Mouse (Mus musculus) lung, adult 2 months (tissue): ENCODE data around the gene Ogg1. TPM values are rescaled to one million over a fixed set of nuclear protein-coding genes. Genes with fewer than 3 reads are reported as not detected.

ENCODE experiments used
- DNase-seq: peaks from one replicate; pipeline ENCODE4 v3.0.0; 2022
- H3K4me1 ChIP-seq: fragments of 200-500 bp; 2 replicates; pipeline ENCODE4 v1.6.1; 2011; ENCODE audit warnings: low read length; ENCODE audit not compliant: control insufficient read depth, insufficient read depth
- H3K4me3 ChIP-seq: fragments of 200-500 bp; replicated peaks from 2 replicates; pipeline ENCODE3; 2011; ENCODE audit warnings: low read depth, mild to moderate bottlenecking, control low read depth, low read length; ENCODE audit errors: extremely low read depth
- CTCF ChIP-seq: fragments of 200-500 bp; IDR thresholded peaks from 2 replicates; pipeline ENCODE4 v1.5.1; 2011; ENCODE audit warnings: mild to moderate bottlenecking, low read length, control low read depth; ENCODE audit not compliant: insufficient read depth
- POLR2A ChIP-seq: fragments of 200-500 bp; IDR thresholded peaks from 2 replicates; pipeline ENCODE4 v1.6.1; 2011; ENCODE audit warnings: low read depth, mild to moderate bottlenecking, control low read depth, low read length, borderline replicate concordance; ENCODE audit errors: extremely low read depth
- WGBS: fragments of 180-500 bp; shearing (Covaris S2); methylation state at CpG from one replicate; pipeline ENCODE4 v1.1.7; 2018; 5-methylcytosine and 5-hydroxymethylcytosine counted together
- polyA plus RNA-seq: library from polyadenylated mRNA; depleted of rRNA; stranded (reverse); fragments of >200 nt; gene quantifications from 2 replicates; pipeline ENCODE4 v1.2.3, GENCODE M21; 2012; rRNA removed

Ogg1 gene
- polyA plus RNA-seq, 1 experiment, result 23.9 TPM

DNA sequence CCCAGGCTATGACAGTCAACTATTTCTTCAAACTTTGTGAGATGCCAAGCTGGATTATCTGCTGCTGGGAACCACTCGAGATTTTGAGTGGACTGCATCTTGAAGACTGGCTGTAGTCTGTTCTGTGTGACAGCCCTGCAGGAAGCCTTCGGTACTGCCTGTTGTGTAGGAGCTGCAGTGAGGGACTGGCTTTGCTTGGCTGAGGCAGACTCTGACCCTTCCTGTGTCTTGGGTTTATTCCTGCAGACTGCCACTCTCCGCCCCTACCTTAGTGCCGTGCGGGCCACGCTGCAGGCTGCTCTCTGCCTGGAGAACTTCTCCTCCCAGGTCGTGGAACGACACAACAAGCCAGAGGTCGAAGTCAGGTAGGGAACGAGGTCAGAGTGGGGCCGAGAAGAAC, 53.7 kb downstream of the Ogg1 start:
- no peak for DNase-seq
- Histone ChIP-seq H3K4me1 (peaks cover 9% of the 10 kb centered on the region), H3K4me3 (no peak overlapping the region)
- WGBS, result 91% methylated on average over 11 of the region's 11 CpGs
- TF ChIP-seq CTCF (no peak), POLR2A (no peak)

DNA sequence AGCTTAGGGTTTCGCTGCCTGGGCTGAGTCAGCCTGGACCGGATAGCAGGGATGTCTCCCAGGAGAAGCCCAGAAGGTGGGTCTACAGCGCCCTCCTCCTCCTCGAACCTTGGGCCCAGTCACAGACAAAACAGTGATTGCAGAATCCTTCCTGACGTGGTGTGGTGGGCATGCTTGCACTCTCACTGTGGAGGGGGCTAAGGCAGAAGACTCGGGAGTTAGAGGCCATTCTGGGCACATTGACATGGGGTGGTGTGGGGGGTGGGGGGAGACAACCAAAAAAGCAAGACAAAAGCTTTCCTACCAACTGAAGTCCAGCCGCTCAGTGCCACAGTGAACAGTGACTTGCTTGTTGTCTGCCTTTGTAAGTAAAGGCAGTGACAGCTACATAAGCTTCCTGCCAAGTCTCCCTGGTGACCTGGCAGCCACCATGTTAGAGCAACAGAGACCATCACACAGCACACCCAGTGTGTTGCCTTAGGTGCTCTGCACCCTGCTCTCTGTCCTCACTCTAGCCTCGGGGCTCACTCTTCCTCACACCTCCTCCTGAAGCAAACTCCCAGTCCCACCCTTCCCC, 57.7 kb downstream of the Ogg1 start:
- WGBS, result 92% methylated on average over 8 of the region's 8 CpGs
- Histone ChIP-seq H3K4me3 (no peak overlapping the region), H3K4me1 (peaks cover 2% of the 10 kb centered on the region)
- TF ChIP-seq CTCF (no peak), POLR2A (no peak)
- no peak for DNase-seq

Other genes starting within 250 kb of the Ogg1 start
- 28.7 and 30.6 TPM in 2 replicates for gene Setd5, start 249.6 kb upstream of the Ogg1 start, polyA plus RNA-seq
- 0.92 and 0.93 TPM in 2 replicates for gene Lhfpl4, start 131.6 kb upstream of the Ogg1 start, polyA plus RNA-seq
- 43.5 and 45.5 TPM in 2 replicates for gene Mtmr14, start 89.1 kb upstream of the Ogg1 start, polyA plus RNA-seq
- gene Cpne9, start 44.7 kb upstream of the Ogg1 start, polyA plus RNA-seq, result 0.06 TPM in 1 of 2 replicates, not detected in the other
- 20.2 and 21.3 TPM in 2 replicates for gene Brpf1, start 19.8 kb upstream of the Ogg1 start, polyA plus RNA-seq
- 69.2 and 84.4 TPM in 2 replicates for gene Camk1, start 17.0 kb downstream of the Ogg1 start, polyA plus RNA-seq
- 25.7 and 26.9 TPM in 2 replicates for gene Tada3, start 50.9 kb downstream of the Ogg1 start, polyA plus RNA-seq
- 62.3 and 67.0 TPM in 2 replicates for gene Arpc4, start 51.1 kb downstream of the Ogg1 start, polyA plus RNA-seq
- gene Ttll3, start 62.3 kb downstream of the Ogg1 start, polyA plus RNA-seq, result 23.1 and 25.5 TPM in 2 replicates
- 43.1 and 44.9 TPM in 2 replicates for gene Rpusd3, start 92.4 kb downstream of the Ogg1 start, polyA plus RNA-seq
- gene Cidec, start 108.8 kb downstream of the Ogg1 start, polyA plus RNA-seq, result 56.9 and 133 TPM in 2 replicates
- 39.0 and 48.0 TPM in 2 replicates for gene Jagn1, start 115.6 kb downstream of the Ogg1 start, polyA plus RNA-seq
- gene Il17re, start 131.5 kb downstream of the Ogg1 start, polyA plus RNA-seq, result 57.2 and 62.4 TPM in 2 replicates
- 75.5 and 100.0 TPM in 2 replicates for gene Il17rc, start 144.5 kb downstream of the Ogg1 start, polyA plus RNA-seq
- 22.9 and 30.4 TPM in 2 replicates for gene Creld1, start 156.3 kb downstream of the Ogg1 start, polyA plus RNA-seq
- gene Prrt3, start 175.0 kb downstream of the Ogg1 start, polyA plus RNA-seq, result 0.24 and 0.27 TPM in 2 replicates
- gene Emc3, start 204.7 kb downstream of the Ogg1 start, polyA plus RNA-seq, result 42.0 and 51.5 TPM in 2 replicates
- gene Fancd2, start 204.7 kb downstream of the Ogg1 start, polyA plus RNA-seq, result 0.75 and 1.2 TPM in 2 replicates